Mouse (Mus musculus) kidney, adult 11 months (tissue): Measurements from ENCODE around the gene Lrch3.
"Not testable (repeated sequence)": the region's sequence is repeated elsewhere in the genome, so short reads cannot be mapped to it uniquely, and the experiment has no call there.

Source experiments
- DNase-seq: peaks from one replicate; pipeline ENCODE4 v3.0.0; 2022

Lrch3 gene

DNA sequence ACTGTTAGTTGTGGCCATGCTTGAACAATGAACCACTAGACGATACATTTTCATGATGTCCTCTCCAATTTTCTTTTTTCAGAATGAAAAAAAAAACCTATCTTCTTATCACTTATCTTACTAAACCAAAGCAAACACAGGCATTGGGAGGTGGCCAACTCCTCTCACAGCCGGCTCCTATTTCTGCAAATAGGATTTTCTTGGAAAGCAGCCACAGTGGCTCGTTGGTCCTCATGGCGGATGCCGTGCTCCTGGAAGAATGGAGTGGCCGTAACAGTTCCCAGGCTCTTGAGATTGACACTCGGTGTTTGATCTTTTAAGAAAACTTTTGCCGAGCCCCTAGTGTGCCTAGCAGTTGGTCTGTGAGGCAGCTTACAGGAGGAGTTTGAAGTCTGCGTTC is 91.3 kb downstream of the Lrch3 start:
- no peak for DNase-seq

DNA sequence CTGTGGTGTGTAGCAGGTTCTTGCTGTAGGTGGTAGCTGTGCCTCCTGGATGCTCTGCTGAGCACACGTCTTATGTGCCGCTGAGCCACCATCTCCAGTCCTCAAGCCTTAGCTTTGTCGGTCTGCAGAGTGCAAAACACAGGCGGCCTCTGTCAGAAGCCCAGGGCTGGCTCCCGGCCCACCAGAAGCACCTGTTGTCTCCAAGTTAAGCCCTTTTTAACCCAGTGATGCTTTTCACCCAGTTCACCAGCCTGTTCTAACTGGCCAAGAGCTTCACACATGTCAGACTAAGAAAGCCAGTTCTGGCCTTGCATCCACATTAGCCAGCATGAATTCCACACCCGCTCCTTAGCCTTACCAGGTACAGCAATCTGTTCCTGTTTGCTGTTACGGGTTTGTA is 93.0 kb downstream of the Lrch3 start:
- DNase-seq = no peak

DNA sequence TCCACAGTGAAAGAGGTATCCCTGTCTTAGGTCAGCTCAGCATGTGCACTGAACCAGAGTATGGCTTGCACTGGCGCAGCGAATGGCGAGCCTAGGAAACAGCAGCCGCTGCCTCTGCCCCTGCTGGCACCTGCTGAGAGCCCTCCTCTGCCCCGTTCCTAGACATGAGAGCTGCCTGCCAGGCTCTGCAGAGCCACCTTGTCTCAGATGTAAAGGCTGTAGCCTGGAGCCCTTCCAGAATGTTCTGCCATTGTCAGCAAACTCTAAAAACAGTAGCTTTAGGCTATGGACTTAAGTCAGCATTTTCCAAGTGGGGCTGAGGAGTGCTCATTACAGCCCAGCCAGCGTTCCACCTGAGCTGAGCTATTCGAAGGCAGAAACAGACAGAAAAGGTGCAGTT is 93.5 kb downstream of the Lrch3 start:
- peak; percentile 48 for DNase-seq

DNA sequence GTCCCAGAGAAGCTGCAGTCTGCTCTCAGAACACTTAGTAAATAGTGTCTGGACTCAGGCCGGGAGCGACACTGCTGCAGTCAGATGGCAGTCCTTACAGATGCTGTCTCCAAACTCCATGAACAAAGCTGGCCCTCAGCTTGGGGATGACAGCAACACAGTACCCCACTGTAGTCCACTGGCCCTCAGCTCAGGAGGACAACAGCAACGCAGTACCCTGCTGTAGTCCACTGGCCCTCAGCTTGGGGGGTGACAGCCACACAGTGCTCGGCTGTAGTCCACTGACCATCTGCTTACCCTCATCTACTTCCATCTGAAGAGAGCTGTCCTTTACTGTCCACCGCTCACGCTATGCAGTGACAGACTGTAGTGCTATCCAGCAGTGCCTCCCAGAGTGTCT is 96.3 kb downstream of the Lrch3 start:
- no peak for DNase-seq

DNA sequence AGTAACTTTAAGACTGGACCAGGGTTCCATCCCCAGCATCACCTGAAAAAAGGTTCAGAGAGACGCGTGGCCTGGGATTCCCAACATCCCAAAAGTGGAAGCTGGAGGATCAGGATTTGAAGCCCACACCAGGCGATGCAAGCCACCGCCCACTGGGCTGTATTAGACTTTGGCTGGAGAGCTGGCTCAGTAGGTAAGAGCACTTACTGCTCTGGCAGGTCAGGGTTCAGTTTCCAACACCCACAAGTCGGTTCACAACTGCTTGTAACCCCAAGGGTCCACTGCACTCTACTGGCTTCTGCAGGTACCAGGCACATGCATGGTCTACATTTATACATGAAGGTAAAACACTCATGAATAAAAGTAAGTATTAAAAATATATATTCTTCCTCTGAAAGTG is 99.9 kb downstream of the Lrch3 start:
- peak; percentile 49 for DNase-seq

DNA sequence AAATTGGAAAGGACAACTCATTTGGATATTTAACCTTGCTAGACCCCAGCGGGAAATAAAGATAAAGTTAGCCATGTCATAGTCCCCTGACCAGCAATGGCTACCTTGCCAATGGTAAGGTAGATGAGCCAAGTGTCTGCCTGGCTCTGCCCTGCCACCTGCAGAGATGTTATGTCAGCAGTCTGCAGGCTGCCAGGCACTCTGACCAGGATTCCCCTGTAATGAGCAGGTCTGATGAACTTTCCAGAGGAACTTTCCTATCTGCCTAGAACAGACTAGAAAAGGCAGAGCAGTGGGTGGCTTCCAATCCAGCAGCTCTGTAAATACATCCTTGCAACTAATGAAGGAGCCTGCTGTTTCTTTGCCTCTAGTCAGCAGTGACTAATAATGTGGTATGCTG is 101.0 kb downstream of the Lrch3 start:
- DNase-seq = peak; percentile 63

DNA sequence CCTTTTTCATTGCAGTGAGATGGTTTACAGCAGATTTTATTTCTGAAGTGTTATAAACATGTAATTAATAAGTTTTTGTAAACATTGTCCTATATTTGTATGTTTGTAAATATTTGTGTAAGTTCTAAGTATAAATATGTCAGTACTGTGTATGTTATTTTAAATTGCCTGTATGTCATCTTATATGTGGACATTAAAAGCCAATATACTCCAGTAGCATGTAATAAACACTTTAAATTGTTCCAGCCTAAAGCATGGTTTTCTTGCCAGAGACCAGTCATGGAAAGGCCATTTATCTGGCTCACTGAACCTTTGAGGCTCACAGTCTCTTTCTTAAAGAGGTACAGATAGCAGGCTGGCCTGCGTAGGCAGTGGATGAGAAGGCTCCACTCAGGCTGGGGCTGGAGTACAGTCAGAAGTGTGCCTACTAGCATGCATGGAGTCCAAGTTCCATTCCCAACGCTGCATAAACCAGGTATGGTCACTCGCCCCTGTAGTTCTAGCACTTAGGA is 101.6 kb downstream of the Lrch3 start:
- no peak for DNase-seq

DNA sequence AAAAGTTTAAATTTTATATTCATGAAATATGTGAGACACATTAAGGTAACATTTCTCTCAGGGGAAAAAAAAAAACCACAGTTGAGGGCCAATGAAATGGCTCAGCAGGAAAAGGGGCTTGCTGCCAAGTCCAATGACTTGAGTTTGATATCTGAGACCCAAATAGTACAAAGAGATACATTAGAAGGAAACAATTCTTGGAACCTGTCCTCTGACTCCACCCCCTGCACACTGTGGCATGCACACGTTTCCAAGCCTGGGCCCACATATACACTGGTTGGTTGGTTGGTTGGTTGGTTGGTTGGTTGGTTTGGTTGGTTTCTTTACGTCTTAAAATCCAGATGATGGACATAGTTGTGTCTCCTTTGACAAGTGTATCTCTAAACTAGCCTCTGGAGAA is 102.1 kb downstream of the Lrch3 start:
- no peak for DNase-seq

DNA sequence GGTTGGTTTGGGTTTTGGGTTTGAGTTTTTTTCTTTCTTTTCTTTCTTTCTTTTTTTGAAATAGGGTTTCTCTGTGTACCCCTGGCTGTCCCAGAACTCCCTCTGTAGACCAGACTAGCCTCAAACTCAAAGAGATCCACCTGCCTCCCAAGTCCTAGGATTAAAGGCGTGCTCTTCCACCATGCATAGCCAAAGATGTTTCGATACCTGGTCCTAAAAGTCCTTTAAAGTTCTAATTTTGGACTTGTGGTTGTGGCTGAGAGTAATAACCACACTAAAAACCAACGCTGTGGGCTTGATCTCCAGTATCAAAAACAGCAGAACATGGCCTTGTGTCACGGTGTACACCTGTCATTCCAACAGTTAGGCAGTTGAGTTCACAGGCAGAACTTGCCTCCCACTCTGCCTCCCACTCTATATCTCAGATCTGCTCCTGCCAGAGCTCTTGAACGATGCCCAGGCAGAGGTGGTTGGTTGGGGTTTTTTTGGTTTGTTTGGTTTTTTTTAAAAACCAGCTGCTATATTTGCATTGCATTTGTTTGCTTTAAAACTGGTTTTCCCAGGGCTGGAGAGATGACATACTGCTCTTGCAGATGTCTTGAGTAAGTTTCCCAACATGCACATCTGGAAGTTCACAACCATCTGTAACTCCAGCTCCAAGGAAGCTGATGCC is 103.9 kb downstream of the Lrch3 start:
- no peak for DNase-seq

DNA sequence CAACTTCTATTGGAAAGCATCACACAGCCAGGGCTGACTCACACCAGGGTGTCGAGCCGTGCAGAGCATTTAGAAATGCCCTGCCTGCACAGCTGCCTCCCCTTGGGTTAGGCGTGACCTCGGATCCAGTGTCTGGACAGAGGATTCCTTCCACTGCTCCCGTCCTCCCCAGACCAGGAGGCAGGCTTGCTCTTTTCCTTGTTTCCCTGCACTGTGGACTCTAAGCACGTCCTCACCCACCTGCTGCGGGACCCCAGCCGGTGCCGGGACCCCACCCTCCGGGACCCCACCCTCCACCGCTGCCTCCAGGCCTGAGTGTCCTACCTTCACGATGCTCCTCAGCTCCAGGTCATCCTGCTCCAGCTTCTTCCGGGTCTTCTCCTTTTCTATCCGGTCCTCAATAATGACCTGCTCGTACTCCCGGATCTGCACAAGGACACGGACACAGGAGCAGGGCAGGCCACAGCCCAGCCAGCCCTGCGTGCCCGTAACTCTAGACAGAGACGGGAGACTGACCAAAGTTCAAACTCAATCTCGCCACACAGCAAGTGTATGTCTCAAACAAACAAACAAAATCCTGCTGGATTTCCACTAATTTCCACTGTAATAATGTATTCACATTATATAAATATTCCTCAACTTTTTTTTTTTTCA is 105.3 kb downstream of the Lrch3 start:
- peak; percentile 75 for DNase-seq

DNA sequence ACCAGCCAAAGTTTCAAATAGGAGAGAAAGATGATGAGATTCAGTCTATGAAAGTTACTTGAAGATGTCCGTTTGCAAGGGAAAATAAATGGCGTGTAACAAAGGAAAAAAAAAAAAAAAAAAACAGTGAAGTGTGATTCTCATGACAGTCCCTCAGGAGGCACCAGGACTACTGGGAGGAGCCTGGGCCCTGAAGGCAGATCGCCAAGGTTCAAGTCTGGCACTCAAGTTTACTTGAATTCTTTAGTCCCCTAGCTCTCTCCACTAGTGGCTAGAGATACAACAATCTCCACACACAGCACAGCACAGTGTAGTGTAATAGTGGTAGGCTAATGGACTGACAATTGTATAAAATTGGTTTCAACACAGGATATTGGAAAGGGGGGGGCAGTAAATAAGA is 107.5 kb downstream of the Lrch3 start:
- no peak for DNase-seq

DNA sequence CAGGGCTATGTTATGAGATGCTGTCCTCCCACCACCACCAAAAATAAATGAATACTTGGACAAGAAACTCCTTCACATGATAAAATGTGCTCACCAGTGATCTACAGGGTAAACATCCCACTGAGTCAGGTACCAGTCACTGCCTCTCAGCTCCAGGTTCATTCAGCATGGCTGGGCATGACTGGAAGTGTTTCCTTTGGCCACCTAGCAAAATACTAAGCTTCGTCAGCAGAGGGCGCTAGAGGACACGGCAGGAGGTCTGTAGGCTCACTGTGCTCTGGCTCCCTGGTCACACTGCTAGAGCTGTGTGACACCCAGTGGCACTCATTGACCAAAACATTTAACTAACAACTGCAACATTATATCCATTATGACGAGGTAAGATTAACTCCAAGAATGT is 109.8 kb downstream of the Lrch3 start:
- peak; percentile 79 for DNase-seq

DNA sequence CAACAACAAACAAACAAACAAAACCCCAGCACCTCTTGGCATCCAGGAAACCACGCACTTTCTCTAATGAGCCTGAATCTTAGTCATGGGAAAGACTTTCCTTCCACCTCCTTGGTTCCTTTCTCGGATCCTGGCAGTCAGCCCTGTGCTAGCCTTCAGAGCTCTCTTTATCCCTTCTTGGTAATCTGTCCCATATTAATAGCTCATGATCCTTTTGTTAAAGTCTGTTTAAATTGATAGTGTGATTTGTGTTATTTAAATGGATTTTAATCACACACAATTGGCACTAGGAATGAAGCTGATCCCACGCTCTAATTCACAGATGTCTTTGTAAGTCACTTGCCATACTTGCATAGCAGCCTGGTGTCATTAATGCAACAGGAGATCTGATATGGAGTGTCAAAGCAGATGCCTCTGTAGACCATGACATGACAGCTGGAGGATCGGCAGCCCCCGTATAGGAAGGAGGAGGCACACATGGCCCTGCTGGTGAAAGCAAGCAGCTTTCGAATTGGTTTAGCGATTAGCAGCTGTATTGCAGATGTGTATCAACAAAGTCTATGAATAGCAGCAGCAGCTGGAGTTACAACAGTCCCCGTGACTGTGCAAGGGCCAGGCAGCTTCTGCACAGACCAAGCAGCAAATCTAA is 110.7 kb downstream of the Lrch3 start:
- DNase-seq = no peak

DNA sequence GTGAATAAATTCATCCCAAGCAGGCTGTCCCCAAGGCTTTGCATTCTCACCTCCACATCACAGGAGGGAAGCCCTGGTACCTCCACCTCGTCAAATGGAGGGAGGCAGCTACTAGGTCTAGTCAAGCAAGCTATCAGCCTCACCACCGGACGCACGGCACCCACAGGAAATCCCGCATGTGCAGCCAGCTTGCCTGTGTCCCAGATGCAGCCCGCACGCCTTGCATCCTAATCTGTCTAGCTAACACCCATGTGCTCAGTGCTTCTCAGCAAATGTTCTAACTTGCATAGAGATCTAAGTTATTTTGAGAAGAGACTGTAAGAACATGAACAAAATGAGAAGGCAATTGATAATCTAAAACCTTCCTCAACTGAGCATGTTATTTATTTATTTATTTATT is 112.5 kb downstream of the Lrch3 start:
- no peak for DNase-seq

DNA sequence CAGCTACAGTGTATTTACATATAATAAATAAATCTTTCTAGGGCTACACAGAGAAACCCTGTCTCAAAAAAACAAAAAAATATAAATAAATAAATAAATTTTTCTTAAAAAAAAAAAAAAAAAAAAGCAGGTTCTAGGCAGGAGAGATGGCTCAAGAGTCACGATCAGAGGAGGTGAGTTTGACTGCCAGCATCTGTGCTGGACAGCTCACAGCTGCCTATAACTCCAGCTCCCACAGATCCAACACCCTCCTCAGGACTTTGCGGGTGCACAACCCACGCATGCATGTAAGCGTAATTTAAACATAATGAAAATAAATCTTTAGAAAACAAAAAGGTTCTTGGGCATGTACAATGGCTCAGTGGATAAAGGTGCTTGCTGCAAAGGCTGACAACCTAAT is 122.1 kb downstream of the Lrch3 start:
- no peak for DNase-seq

DNA sequence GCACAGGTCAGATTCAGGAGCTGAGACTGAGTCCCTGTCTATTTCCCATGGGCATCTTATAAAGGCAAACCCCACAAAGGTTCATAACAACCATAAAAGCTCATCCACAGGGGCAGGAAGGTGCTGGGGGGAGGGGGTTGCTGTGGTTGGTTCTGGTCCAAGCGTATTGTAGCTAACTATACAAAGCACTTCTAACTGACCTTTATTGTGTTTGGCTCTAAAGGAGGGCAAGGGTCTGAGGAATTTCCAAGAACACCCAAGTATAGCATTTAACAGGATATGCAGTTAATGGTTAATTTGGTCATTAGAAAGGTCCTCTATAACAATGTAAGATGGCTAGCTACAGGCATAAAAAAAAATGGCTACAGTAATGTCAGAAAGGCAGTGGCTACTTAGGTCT is 128.8 kb downstream of the Lrch3 start:
- no peak for DNase-seq

DNA sequence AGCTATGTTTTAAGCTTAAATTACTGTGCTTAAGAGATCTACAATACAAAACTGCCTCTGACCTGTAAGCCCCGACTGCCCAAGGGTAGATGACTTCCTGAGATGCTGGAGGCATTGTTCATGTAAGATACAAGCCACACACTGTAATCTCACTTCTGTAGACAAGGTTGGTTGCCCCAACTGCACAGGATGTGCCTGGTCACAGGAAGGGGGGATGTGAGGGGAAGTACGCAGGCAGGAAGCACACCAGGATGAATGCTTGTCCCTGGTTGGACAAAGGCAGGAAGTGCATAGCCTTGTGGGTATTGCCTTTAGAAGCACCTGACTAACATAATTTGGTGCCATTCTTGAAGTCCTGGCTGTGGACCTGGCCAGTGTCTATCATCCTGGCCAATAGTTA is 129.4 kb downstream of the Lrch3 start:
- DNase-seq = no peak

DNA sequence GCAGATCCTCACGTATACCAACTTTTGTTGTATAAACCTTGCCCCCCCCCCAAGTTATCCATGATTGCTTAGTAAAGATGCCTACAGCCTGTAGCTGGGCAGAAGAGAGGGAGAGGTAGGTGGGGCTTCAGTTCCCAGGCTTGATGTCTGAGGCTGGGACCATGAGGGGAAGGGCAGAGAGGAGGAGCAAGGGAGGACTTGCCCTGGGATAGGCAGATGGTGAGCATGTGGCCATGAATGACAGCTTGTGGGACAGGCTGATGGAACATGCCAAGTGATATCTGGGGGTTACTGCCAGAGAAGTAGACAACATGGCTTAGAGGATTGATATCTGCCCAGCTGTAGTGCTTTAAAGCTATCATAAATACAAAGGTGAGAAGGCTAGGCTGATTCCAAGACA is 134.1 kb downstream of the Lrch3 start:
- no peak for DNase-seq

DNA sequence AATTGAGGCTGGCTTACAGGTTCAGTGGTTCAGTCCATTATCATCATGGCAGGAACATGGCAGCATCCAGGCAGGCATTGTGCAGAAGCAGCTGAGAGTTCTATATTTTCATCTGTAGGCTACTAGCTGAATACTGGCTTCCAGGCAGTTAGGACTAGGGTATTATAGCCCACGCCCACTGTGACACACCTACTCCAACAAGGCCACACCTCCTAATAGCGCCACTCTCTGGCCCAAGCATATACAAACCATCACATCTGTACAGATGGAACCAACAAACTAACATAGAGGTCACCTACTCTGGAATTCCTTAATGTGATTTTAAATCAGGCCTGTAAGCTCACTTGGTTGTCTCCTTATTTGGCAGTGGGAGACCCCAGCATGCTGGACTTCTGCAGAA is 134.8 kb downstream of the Lrch3 start:
- DNase-seq = no peak

DNA sequence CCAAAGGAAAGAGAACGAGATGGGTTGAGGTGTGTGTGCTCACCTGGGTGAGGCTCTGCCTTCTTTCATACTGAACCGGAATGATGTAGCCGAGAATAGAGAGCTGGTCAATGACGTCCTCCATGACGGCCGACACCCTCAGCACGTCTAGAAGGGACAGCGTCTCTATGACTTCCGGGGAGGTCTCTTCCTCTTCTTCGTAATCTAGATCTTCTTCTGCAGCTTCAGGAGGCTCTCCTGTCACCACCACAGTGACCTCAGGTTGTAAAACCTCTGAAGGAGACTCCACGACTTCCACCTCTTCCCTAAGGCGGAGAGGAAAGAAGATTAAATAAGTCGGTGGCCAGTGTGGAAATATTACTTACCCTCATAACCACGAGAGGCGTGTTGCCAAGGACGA is 135.9 kb downstream of the Lrch3 start:
- DNase-seq = no peak

DNA sequence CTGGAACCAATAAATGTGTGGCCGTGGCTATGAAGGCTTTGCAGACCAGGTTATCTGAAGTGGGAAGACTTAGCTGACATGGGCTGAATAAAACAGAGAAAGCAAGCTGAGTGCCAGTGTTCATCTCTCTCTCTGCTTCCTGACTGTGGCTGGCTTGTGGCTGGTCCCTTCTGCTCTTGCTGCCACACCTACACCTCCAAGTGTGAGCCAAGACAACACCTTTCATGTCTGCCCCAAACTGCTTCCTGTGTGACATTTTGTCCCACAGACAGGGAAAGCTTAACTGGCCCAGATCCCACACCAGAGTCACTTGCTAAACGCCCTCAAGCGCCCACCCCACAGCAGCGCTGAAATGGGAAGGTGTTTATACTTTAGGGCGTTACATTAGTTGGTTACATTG is 139.2 kb downstream of the Lrch3 start:
- no peak for DNase-seq

DNA sequence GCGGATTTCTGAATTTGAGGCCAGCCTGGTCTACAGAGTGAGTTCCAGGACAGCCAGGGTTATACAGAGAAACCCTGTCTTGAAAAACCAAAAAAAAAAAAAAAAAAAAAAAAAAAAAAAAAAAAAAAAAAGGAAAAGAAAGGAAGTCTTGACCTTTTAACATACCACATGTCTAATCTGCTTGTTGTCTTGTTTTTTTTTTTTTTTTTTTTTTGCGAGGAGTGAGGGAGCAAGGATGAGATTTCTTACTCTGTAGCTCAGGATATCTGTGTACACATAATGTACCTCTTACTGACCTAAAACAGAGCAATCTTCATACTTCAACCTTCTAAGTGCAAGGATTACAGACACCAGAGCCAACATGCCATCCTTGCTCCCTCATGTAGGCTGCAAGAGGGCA is 141.0 kb downstream of the Lrch3 start:
- DNase-seq = not testable (repeated sequence)

DNA sequence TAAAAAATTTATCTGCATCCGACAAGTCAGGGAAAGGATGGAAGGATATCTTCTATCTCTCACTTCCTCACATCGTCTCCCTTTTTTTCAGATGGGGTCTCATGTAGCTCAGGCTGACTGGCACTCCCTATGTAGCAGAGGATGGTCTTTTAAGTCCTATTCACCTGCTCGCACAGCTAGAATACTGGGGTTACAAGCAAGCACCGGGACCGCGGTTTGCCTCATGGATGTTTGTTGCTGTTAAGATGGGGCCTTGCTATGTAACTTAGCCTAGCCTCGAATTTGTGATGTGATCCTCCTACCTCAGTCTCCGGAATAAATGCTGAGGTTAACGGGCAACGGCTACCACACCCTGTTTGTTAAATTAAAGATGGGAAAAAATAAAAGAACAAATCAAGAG is 141.8 kb downstream of the Lrch3 start:
- DNase-seq = peak; percentile 31

DNA sequence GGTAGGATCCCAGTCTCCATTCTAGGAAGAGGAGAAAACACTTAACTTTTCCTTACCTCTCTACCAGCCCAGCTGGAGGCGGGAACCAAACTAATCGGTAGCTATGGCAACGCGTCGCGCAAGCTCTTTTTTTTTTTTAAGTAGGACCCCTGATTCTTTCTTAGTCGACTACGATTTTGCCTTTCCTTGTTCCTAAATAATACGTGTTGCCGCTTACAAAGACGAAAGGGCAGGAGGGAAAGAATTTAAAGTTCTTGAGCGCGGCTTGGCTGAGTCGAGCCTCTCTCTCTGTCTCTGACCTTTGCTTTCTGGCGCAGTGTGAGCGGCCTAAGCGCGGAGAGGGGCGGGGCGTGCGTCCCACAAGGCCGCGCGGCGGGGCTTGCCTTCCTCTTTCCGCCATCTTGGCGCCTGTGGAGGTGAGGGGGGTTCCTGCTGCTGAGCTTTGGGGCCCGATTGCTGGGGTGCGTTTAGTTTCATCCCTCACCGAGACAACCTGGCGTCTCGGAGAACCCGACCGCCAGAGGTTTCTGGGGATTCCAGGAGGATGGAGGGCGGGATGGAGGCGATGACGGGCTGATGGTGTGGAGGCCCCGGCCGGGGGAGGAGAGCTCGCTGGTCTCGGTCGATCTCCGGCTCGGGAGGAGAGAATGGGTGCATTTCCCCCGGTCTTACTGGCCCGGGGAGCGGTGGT is 142.3 kb downstream of the Lrch3 start, which contains the start of the genes Iqcg and Rpl35a:
TSS of gene Iqcg (minus strand) at position 124 of the 691 bp plus-strand sequence.
TSS of gene Rpl35a (plus strand) at position 359 of the 691 bp plus-strand sequence.
- peak; percentile 89 for DNase-seq
